In the genomic region with DNA sequence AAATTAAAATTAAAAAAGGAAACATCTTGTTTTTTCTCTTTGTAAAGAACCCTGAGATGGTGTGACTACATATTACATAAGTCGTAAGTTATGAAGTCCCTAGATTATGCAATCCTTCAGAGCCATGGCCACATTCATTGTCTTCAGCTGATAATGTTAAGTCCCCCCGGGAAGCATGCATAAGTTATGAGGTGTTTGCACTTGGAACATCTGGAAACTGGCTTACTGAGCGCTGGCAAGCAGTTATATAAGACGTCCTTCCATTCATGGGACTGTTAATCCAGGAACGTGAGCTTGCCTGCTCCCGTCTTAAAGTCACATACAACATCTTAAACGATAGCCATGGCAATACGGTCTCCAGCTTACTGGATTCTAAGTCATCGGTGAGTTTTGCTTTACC, we compare ENCODE assay signal across 16 mouse cellular contexts.
A peak's percentile ranks its signal among the peaks of the same experiment; 100 is the strongest.
DNase-seq lines count a peak whose midpoint lies in the region; ATAC-seq lines count a peak whose summit lies in the region.
"Had no signal": no experiment of that assay in that cellular context is flagged by ENCODE, and none has a peak within 500 bp of the region (broad histone marks: within the 10 kb centered on the region; RNA-seq: fewer than 3 reads in every experiment).

No protein-coding gene starts in this region.

- ATAC-seq in heart, embryonic 12.5 days (ENCODE audit: insufficient number of reproducible peaks, low FRiP score), result no peak
- ATAC-seq in embryonic facial prominence, embryonic 14.5 days (ENCODE audit: low read depth), result peak; percentile 35; the same call in 1 of the 2 replicates
- ATAC-seq: forebrain, embryonic 13.5 days; midbrain, embryonic 16.5 days had no signal

- H3K36me3 ChIP-seq in heart, embryonic 12.5 days, result no peaks in the 10 kb centered on the region
- no peaks in the 10 kb centered on the region for H3K36me3 ChIP-seq in embryonic facial prominence, embryonic 14.5 days (ENCODE audit: control insufficient read depth, insufficient read depth, low read length)
- H3K36me3 ChIP-seq: embryonic facial prominence, embryonic 13.5 days; liver, embryonic 15.5 days; neural tube, embryonic 13.5 days had no signal

- H3K4me2 ChIP-seq in heart, embryonic 12.5 days, result no peak overlapping the region
- no peak overlapping the region for H3K4me2 ChIP-seq in embryonic facial prominence, embryonic 14.5 days (ENCODE audit: low read depth, low read length)
- H3K4me2 ChIP-seq: embryonic facial prominence, embryonic 13.5 days; forebrain, embryonic 13.5 days; liver, embryonic 15.5 days; neural tube, embryonic 13.5 days had no signal

- no peaks in the 10 kb centered on the region for H3K4me1 ChIP-seq in heart, embryonic 12.5 days (replicated peaks)
- H3K4me1 ChIP-seq in embryonic facial prominence, embryonic 14.5 days (ENCODE audit: control insufficient read depth, insufficient read depth, low read length), result peaks cover 5% of the 10 kb centered on the region; the same call in 1 of the 2 replicates
- H3K4me1 ChIP-seq: forebrain, embryonic 13.5 days; liver, embryonic 15.5 days had no signal

- DNase-seq in heart, adult 11 months, result peak; percentile 98
- DNase-seq in embryonic facial prominence, embryonic 14.5 days (ENCODE audit: low spot score), result peak; percentile 75
- peak; percentile 65 to 67 for DNase-seq in heart, postnatal 10 days
- DNase-seq in lung, postnatal 25 days (ENCODE audit: low spot score), result peak; percentile 64
- DNase-seq in kidney, adult 11 months, result no peak
- no peak for DNase-seq in MN1 (ENCODE audit: low spot score)
- no peak for DNase-seq in frontal cortex, postnatal 36 days (ENCODE audit: low spot score in 2 of 2)
- DNase-seq: cerebellum, adult 8-10 months; right cerebral cortex, adult 18-20 months; thymus, postnatal 4 days had no signal

- WGBS in heart, embryonic 12.5 days, result 76% methylated on average over 9 of the region's 9 CpGs
- 42% methylated on average over 9 of the region's 9 CpGs for WGBS in embryonic facial prominence, embryonic 14.5 days

- H3K9me3 ChIP-seq in heart, embryonic 12.5 days (replicated peaks), result no peaks in the 10 kb centered on the region
- no peaks in the 10 kb centered on the region for H3K9me3 ChIP-seq in embryonic facial prominence, embryonic 14.5 days (ENCODE audit: control insufficient read depth, low read length)
- H3K9me3 ChIP-seq: embryonic facial prominence, embryonic 13.5 days; forebrain, embryonic 13.5 days; liver, embryonic 15.5 days; neural tube, embryonic 13.5 days had no signal

- intact Hi-C loops in heart, postnatal 10 days (cut with DNase I), result no loop called here

- no peak overlapping the region for H3K27ac ChIP-seq in heart, embryonic 12.5 days (ENCODE audit: poor library complexity, severe bottlenecking)
- no peak overlapping the region for H3K27ac ChIP-seq in embryonic facial prominence, embryonic 14.5 days (replicated peaks; ENCODE audit: low read depth, low read length)
- H3K27ac ChIP-seq: embryonic facial prominence, embryonic 13.5 days; forebrain, embryonic 13.5 days; liver, embryonic 15.5 days; neural tube, embryonic 13.5 days had no signal

- no peak overlapping the region for H3K9ac ChIP-seq in heart, embryonic 12.5 days
- no peak overlapping the region for H3K9ac ChIP-seq in embryonic facial prominence, embryonic 14.5 days (ENCODE audit: low read depth, low read length)
- H3K9ac ChIP-seq: embryonic facial prominence, embryonic 13.5 days; forebrain, embryonic 13.5 days; liver, embryonic 15.5 days; neural tube, embryonic 13.5 days had no signal

- H3K4me3 ChIP-seq in heart, embryonic 12.5 days, result no peak overlapping the region
- no peak overlapping the region for H3K4me3 ChIP-seq in embryonic facial prominence, embryonic 14.5 days (ENCODE audit: low read depth, low read length)
- H3K4me3 ChIP-seq: embryonic facial prominence, embryonic 13.5 days; forebrain, embryonic 13.5 days; liver, embryonic 15.5 days; neural tube, embryonic 13.5 days had no signal

- H3K27me3 ChIP-seq in heart, embryonic 12.5 days (replicated peaks), result no peaks in the 10 kb centered on the region
- H3K27me3 ChIP-seq in embryonic facial prominence, embryonic 14.5 days (replicated peaks; ENCODE audit: control insufficient read depth, insufficient read depth, low read length), result no peaks in the 10 kb centered on the region
- H3K27me3 ChIP-seq: embryonic facial prominence, embryonic 13.5 days; forebrain, embryonic 13.5 days; liver, embryonic 15.5 days; neural tube, embryonic 13.5 days had no signal

Comparison
In these comparisons a context has a peak if more than half of its experiments do, and no peak if none do; other contexts are left out.
1. DNase-seq: peak in heart, adult 11 months (single experiment), embryonic facial prominence, embryonic 14.5 days (single experiment), heart, postnatal 10 days (2 of 2) and lung, postnatal 25 days (single experiment); none in kidney, adult 11 months (single experiment), MN1 (single experiment) and frontal cortex, postnatal 36 days (0 of 2).